Mouse (Mus musculus) lung, adult 2 months (tissue): ENCODE data around the gene Sh2d5.

Source experiments
- CTCF ChIP-seq: fragments of 200-500 bp; IDR thresholded peaks from 2 replicates; pipeline ENCODE4 v1.5.1; 2011; ENCODE audit warnings: mild to moderate bottlenecking, low read length, control low read depth; ENCODE audit not compliant: insufficient read depth
- POLR2A ChIP-seq: fragments of 200-500 bp; IDR thresholded peaks from 2 replicates; pipeline ENCODE4 v1.6.1; 2011; ENCODE audit warnings: low read depth, mild to moderate bottlenecking, control low read depth, low read length, borderline replicate concordance; ENCODE audit errors: extremely low read depth

GRCm38 (mm10) chr4:138307739-138308138 lies 57.5 kb downstream of the Sh2d5 start:
- TF ChIP-seq CTCF (no peak), POLR2A (no peak)
